Mouse (Mus musculus) A20 (cell line): ENCODE measurements around the gene Tnfrsf19.

ENCODE experiments used
- DNase-seq: peaks from one replicate; pipeline ENCODE4 v3.0.0-alpha.2; 2011; ENCODE audit warnings: low read depth, low spot score

Tnfrsf19 gene

GRCm38 (mm10) chr14:60966061-60966460 is 80.2 kb downstream of the Tnfrsf19 start:
- DNase-seq: no peak

- no peak for DNase-seq
Measured at GRCm38 (mm10) chr14:60964016-60964810, 82.1 kb downstream of the Tnfrsf19 start.

GRCm38 (mm10) chr14:60957611-60958157 is 88.6 kb downstream of the Tnfrsf19 start:
- no peak for DNase-seq

- DNase-seq: no peak
Measured at GRCm38 (mm10) chr14:60937481-60938039, 108.7 kb downstream of the Tnfrsf19 start.

GRCm38 (mm10) chr14:60935705-60936104 is 110.6 kb downstream of the Tnfrsf19 start:
- DNase-seq: no peak

- DNase-seq: no peak
Measured at GRCm38 (mm10) chr14:60926011-60926410, 120.3 kb downstream of the Tnfrsf19 start.

- DNase-seq: no peak
Measured at GRCm38 (mm10) chr14:60916661-60917060, 129.6 kb downstream of the Tnfrsf19 start.
